Mouse (Mus musculus) large intestine, adult 2 months (tissue): ENCODE data around the gene Cfap157. TPM values are rescaled to one million over a fixed set of nuclear protein-coding genes. Genes with fewer than 3 reads are reported as not detected.

Experiments used
- DNase-seq: peaks from one replicate; pipeline ENCODE4 v3.0.0-alpha.2; 2012; ENCODE audit warnings: low read depth, low spot score
- WGBS: fragments of 180-500 bp; shearing (Covaris S2); methylation state at CpG from one replicate; pipeline ENCODE4 v1.1.7; 2018; 5-methylcytosine and 5-hydroxymethylcytosine counted together
- polyA plus RNA-seq: library from polyadenylated mRNA; depleted of rRNA; stranded (reverse); fragments of >200 nt; gene quantifications from 2 replicates; pipeline ENCODE4 v1.2.3, GENCODE M21; 2012; rRNA removed

Cfap157 gene
- polyA plus RNA-seq, 1 experiment = not detected

DNA sequence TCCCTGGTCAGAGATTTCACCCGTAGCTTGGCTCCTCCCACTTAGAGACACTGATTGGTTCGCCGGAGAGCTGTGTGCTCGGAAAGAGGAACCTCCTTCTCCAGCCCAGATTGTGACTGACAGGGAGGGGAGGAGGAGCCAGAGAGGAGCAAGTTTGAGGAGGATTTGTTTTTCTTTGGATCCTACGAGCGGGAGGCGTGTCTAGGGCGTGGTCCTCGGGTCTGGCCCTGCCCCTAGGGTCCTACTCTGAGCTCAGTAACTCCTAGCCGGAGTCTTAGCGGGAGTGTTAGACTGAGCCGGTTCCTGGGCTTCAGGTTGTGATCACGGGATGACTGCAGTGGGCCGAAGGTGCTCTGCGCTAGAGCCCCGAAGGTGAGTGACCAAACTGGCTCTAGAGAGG is 56.8 kb downstream of the Cfap157 start:
- WGBS = 3% methylated on average over 16 of the region's 16 CpGs

More for the DNA sequence above, 56.8 kb downstream of the Cfap157 start:
- DNase-seq = peak; percentile 90

Other genes starting within 250 kb of the Cfap157 start
- gene Fam102a, start 249.1 kb downstream of the Cfap157 start, polyA plus RNA-seq = 37.4 and 44.5 TPM in 2 replicates
- 149 and 160 TPM in 2 replicates for gene Dpm2, start 213.6 kb downstream of the Cfap157 start, polyA plus RNA-seq
- gene Pip5kl1, start 209.6 kb downstream of the Cfap157 start, polyA plus RNA-seq = 0.11 and 0.48 TPM in 2 replicates
- 0.05 TPM in 1 of 2 replicates, not detected in the other for gene 9430097D07Rik, start 208.7 kb downstream of the Cfap157 start, polyA plus RNA-seq
- 7.7 and 8.4 TPM in 2 replicates for gene St6galnac4, start 197.3 kb downstream of the Cfap157 start, polyA plus RNA-seq
- gene St6galnac6, start 184.7 kb downstream of the Cfap157 start, polyA plus RNA-seq = 15.7 and 16.3 TPM in 2 replicates
- gene Ak1, start 162.7 kb downstream of the Cfap157 start, polyA plus RNA-seq = 5.9 and 9.1 TPM in 2 replicates
- gene Eng, start 137.8 kb downstream of the Cfap157 start, polyA plus RNA-seq = 34.5 and 40.7 TPM in 2 replicates
- 31.5 TPM in 2 replicates for gene Fpgs, start 80.3 kb downstream of the Cfap157 start, polyA plus RNA-seq
- gene Cdk9, start 71.4 kb downstream of the Cfap157 start, polyA plus RNA-seq = 93.8 and 96.5 TPM in 2 replicates
- gene Sh2d3c, start 63.4 kb downstream of the Cfap157 start, polyA plus RNA-seq = 8.4 and 14.2 TPM in 2 replicates
- 0.14 TPM in 1 of 2 replicates, not detected in the other for gene 6330409D20Rik, start 43.4 kb downstream of the Cfap157 start, polyA plus RNA-seq
- gene Tor2a, start 27.2 kb downstream of the Cfap157 start, polyA plus RNA-seq = 93.7 and 110 TPM in 2 replicates
- gene Ttc16, start 8.8 kb downstream of the Cfap157 start, polyA plus RNA-seq = 0.58 and 1.4 TPM in 2 replicates
- gene Ptrh1, start 8.6 kb downstream of the Cfap157 start, polyA plus RNA-seq = 17.4 and 30.9 TPM in 2 replicates
- gene Stxbp1, start 62.8 kb upstream of the Cfap157 start, polyA plus RNA-seq = 9.4 and 9.7 TPM in 2 replicates
- 28.7 and 29.1 TPM in 2 replicates for gene Fam129b, start 91.7 kb upstream of the Cfap157 start, polyA plus RNA-seq
- gene Rpl12, start 177.1 kb upstream of the Cfap157 start, polyA plus RNA-seq = 380 and 390 TPM in 2 replicates
- 6.3 and 10.2 TPM in 2 replicates for gene Lrsam1, start 177.2 kb upstream of the Cfap157 start, polyA plus RNA-seq
- gene Slc2a8, start 197.7 kb upstream of the Cfap157 start, polyA plus RNA-seq = 12.4 and 14.9 TPM in 2 replicates